Mouse (Mus musculus): ENCODE measurements at regions not wholly inside any gene's neighbourhood (a gene's known extent, or its start where the extent isn't known, plus 50 kb on each side); places are given as distances from the start of the nearest gene placed in this dataset.
"Not testable (repeated sequence)": the region's sequence is repeated elsewhere in the genome, so short reads cannot be mapped to it uniquely, and the experiment has no call there.

- DNase-seq (ENCODE audit: low read depth): no peak
Measured at GRCm38 (mm10) chr13:3341416-3341815, 196.4 kb upstream of the Gdi2 start.

DNA sequence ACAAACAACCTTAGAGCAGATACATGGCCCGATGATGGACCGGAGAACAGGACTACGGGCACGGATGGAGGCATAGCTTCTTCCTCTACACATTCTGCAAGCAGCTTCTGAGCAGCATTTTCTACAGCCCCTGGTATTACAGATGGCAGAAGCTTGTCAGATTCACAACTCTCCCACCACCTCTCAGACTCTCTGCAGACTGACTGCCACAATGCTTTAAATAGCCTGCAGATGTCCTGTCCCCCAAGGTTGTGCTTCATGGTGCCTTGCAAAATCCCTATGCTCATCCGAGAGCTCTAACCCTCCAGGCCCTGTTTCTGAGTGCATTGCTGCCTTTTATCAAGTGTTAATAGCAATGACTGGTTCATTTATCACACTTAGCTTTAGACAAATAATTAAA is 194.3 kb upstream of the Gdi2 start:
- DNase-seq (ENCODE audit: low read depth): no peak

- DNase-seq (ENCODE audit: low read depth): not testable (repeated sequence)
Measured at GRCm38 (mm10) chr13:3354912-3355311, 183.0 kb upstream of the Gdi2 start.

DNA sequence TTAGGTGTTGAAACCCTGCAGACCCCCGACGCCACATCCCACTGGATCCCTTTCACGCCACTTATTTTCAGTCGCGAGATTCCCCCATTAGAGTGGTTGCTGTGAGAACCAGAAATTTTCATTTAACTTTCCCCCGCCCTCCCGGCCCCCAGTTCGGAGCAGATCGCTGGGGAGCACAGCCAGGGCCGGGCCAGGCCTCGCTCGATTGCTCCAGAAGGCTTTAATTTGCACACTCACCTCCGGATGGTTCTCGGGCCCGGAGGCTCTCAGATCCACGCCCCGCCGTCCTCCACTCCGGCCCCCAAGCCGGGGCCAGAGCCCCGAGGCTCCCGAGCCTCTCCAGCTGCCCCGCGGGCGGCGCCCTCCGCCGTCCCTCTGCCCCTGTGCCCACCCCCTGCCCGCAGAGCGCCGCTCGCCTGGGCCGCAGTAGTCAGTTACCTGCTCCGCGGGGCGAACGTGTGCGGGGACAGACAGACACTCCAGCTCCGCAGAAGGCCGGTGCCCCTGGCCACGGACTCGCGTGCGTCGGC is 179.7 kb upstream of the Gdi2 start:
- DNase-seq (ENCODE audit: low read depth): no peak

DNA sequence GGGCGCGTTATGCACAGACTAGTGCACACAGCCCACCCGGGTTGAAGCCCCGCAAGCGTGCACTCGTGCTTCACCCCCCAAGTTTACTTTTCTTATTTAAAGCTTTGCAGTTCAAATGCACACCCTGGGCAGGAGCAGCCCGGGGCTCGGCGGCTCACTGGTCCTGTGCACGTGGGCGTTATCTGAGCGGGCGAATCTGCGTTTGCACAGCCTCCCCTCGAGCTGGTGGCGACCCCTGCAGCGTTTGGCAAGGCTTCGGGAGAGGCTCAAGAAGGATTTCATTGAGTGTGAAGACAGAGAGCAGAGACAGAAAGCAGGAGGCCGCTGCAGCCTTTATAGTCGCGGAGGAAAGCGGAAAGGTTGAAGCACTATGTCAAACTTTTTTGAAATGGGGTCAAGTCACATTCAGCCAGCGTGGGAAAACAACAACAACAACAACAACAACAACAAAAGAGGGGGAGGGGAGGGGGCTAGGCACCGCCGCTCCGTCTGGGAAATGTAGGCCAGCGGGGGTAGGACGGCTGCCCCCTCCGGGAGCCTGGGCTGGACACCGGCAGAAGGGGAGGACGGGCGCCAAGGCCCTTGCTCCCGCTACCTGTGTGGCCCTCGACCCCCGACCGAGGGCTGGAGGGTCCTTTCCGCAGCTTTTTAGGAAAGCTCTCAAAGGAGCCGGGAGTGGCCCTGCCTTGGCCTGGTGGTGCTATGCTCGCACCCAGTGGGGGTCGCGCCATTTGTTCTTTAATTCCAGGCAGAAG is 178.7 kb upstream of the Gdi2 start:
- no peak for DNase-seq (ENCODE audit: low read depth)

DNA sequence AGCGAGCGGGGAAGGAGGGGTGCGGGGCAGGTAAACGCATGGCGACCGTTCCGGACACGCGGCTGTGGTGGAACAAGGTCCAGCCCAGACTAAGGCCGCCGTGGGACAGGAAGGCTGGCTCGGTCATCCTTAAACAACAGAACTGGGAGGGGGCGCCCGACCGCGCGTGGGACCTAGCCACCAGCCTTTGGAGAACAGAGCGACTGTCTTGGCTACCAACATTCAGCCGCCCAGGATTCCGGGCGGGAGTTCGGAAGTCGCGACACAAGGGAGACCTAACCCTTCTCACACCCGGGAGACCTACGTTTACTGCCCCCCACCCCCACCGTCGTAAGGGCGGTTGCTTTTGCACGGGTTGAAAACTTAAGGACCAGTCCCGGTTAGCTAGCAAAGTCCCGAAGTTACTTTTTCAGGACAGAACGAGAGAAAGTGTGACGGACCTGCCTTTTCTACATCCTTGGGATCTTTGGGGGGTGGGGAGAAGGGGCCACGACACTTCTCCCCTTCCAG is 178.1 kb upstream of the Gdi2 start:
- DNase-seq (ENCODE audit: low read depth): not testable (repeated sequence)

- DNase-seq (ENCODE audit: low read depth): no peak
Measured at GRCm38 (mm10) chr13:3360503-3361490, 177.1 kb upstream of the Gdi2 start.

DNA sequence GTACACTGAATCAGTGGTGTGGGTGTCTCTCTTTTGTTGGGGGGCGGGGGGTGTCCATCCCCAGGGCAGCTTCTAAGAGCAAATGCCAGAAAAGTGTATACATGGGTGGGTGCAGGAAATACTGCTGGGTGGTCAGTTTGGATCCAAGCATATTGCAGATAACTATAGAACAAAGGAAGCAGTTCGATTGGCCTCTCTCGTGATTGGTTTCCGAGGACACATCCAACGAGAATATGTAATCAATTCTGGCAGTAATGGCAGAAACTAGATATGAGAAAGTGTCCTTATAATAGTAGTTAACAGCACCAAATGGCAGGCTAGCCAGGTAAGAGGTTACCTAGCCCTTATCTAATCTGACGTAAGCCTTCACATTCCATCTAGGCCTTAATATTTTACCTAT is 165.2 kb upstream of the Gdi2 start:
- DNase-seq (ENCODE audit: low read depth): peak; percentile 48

- peak; percentile 60 for DNase-seq (ENCODE audit: low read depth)
Measured at GRCm38 (mm10) chr13:3373522-3374220, 164.2 kb upstream of the Gdi2 start.

DNA sequence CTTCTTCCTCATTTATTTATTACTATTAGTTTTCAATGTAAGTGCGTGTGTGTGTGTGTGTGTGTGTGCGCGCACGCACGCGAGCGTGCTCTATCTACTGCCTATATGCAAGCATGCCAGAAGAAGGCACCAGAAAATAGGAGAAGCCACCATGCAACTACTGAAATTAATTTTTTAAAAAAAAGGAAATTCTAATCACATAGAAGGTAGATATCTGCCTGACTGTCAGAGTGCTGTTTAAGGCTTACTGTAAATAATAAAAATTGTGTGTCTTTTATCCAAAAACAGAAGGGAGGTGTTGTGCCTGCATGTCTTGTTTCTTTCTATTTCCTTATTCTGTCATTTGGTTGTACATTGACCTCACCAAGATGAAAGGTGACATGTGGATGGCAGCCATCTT is 163.1 kb upstream of the Gdi2 start:
- peak; percentile 48 for DNase-seq (ENCODE audit: low read depth)

GRCm38 (mm10) chr13:3377801-3378200 is 160.1 kb upstream of the Gdi2 start:
- not testable (repeated sequence) for DNase-seq (ENCODE audit: low read depth)

GRCm38 (mm10) chr13:3405783-3406182 is 132.1 kb upstream of the Gdi2 start:
- DNase-seq (ENCODE audit: low read depth): not testable (repeated sequence)

GRCm38 (mm10) chr13:3406236-3407017 is 131.4 kb upstream of the Gdi2 start:
- DNase-seq (ENCODE audit: low read depth): peak; percentile 82

DNA sequence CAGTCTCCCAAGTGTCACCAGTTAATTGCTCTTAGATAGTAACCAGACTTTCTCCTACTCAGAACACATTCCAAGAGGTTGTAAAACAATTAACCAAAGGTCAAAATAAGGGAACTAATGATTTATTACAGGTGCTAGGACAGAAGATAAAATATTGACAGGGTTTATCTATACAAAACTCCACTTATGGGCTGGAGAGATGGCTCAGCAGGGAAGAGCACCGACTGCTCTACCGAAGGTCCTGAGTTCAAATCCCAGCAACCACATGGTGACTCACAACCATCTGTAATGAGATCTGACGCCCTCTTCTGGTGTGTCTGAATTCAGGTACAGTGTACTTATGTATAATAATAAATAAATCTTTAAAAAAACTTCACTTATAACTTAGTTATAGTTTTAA is 127.6 kb upstream of the Gdi2 start:
- not testable (repeated sequence) for DNase-seq (ENCODE audit: low read depth)

DNA sequence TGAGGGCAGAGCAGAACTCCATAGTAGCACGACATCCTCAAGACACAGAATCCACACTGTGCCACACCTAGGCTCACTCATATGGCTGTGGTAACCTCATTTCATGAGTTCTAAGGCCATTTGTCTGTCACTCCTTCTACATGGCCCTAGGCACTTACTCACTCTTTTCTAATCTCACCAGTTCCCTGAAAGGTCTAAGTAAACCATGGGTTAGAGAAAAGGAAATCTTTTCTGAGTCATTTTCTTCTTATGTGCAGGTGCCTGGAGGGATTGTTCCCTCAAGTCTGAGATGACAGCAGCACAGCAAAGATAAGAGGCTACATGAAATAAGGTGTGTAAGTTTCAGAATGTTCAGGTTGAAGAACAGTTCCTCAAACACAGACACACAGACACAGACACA is 120.8 kb upstream of the Gdi2 start:
- DNase-seq (ENCODE audit: low read depth): no peak

DNA sequence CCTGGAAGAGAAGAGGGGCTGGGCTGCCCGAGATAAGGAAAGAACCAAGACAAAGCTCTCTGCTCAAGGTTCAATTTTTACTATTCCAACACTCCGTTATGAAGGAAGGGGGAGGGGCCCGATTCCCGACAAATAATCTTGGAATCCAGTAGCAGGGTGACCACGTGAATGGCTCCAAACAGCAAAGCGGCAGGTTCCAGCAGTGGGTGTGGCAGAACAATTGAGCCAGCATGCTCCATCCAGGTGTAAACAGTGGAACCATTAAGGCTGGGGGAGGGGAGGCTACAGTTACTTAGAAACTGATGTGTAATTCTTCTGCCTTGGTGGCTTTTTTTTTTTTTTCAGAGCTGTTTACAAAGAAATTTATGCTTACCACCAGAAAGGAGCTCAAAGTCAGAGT is 82.5 kb upstream of the Gdi2 start:
- DNase-seq (ENCODE audit: low read depth): not testable (repeated sequence)

DNA sequence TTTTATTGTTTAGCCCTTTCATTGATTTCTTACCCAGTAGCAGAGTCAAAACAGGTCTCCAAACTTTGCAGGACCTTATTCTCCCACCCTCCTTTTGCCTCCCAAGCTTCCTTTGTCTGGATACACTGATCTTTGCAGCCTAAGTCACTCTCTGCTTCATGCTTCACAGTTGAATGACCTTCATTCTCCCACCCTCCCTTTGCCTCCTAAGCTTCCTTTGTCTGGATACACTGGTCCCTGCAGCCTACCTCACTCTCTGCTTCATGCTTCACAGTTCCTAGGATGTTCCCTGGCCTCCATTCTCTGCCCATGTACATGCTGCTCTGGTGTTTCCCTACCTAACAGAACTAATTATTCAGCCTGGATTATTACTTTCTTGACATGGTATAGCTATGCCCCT is 61.0 kb upstream of the Gdi2 start:
- DNase-seq (ENCODE audit: low read depth): no peak

DNA sequence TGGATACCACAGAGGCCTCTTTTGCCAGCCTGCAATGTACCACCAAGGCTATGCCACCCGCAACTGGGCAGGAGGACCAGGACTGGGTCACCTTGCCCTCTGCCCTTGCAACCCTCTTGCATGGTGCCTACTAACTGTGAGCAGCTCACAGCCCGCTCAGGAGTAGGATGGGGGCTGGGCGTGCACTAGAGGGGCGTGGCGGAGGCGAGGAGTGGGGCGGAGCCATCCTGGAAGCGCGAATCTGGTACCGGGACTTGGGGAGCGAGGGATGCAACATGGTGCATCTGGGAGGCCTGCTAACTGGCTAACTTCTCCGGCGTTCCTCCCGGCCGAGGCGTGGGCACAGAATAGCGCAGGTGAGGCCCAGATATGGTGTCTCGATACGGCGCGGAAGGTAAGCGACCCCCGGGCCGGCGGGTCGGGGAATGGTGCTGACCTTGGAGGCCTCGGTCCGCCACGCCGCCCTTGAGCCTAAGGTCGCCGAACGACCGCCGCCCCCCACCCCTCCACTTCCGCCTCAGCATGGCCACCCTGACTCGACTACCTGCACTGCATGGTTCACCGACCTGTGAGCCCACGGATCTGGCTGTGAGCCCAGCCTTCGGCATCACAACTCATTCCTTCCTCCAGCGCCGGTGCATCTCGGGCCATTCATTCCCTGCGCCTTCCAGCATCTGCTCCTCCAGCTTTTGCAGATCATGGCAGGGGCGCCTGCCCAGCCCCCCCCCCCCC is 59.7 kb upstream of the Gdi2 start:
- DNase-seq (ENCODE audit: low read depth): peak; percentile 10

Measured in c-Kit-positive CD71-negative TER-119-negative erythroid progenitor cells, embryonic 14.5 days (primary cell).